Mouse (Mus musculus): Measurements from ENCODE around the gene Plk2. TPM values are rescaled to one million over a fixed set of nuclear protein-coding genes. Genes with fewer than 3 reads are reported as not detected.
A peak's percentile ranks its signal among the peaks of the same experiment; 100 is the strongest.

Gene Plk2
- polyA plus RNA-seq, 2 experiments = 2.9 to 5.3 TPM

DNA sequence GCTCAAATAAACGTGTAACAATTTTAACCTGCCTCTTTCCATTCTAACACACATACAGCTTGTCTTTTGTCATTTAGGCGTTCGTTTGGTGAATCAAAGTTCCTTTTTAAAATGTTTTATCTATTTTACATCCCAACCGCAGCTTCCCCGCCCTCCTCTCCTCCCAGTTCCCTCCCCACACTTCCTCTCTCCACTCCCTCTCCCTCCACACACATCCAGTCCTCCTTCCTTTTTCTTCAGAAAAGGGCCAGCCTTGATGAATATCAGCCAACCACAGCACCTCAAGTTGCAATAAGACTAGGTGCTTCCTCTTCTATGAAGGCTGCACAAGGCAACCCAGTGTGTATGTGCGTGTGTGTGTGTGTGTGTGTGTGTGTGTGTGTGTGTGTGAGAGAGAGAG lies 10.3 kb upstream of the Plk2 start:
- ATAC-seq (ENCODE audit: insufficient read depth) = no peak
- 17% methylated on average over 6 of the region's 6 CpGs for WGBS (ENCODE audit: insufficient replicate concordance)
- Histone ChIP-seq H3K36me3 (replicated peaks; ENCODE audit: control insufficient read depth, insufficient read depth, low read depth) (no peaks in the 10 kb centered on the region), H3K9me3 (ENCODE audit: control insufficient read depth, low read length) (no peaks in the 10 kb centered on the region), H3K27me3 (ENCODE audit: control insufficient read depth, insufficient read depth, low read length) (no peaks in the 10 kb centered on the region), H3K4me2 (ENCODE audit: low read depth) (no peak overlapping the region), H3K9ac (replicated peaks) (no peak overlapping the region), H3K27ac (no peak overlapping the region), H3K4me3 (ENCODE audit: insufficient read depth in 1 of 2, low read depth in 2 of 2, low read length in 2 of 2) (no peak overlapping the region), H3K4me1 (replicated peaks; ENCODE audit: control insufficient read depth in 2 of 2, insufficient read depth in 2 of 2, low read length in 1 of 2) (no peaks in the 10 kb centered on the region)
- no peak for DNase-seq (ENCODE audit: low read depth in 3 of 3, low spot score in 3 of 3)
- TF ChIP-seq EP300 (IDR thresholded peaks at IDR 0.05; ENCODE audit: low read depth) = no peak
- no peak for TF ChIP-seq CTCF (IDR thresholded peaks at IDR 0.05; ENCODE audit: low read depth)

DNA sequence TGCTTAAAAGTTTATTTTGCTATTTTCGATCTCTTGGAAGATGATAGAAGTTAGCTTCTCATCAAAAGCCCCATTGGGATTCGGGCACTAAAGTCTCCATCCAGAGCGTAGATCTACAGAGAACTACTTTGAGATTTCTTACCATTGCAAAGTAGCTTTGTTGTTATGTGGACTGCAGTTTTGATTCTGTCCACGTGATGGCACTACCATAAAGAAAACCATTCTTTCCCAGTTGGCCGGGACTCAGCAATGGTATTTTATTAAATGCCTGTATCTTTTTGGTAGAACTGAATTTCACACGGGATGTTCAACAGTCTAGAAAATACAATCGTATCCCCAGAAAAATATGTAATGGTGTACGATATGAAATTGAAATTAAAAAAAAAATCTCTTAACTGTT lies 2.6 kb upstream of the Plk2 start:
- Histone ChIP-seq H3K9me3 (ENCODE audit: control insufficient read depth, low read length) (no peaks in the 10 kb centered on the region), H3K36me3 (replicated peaks; ENCODE audit: control insufficient read depth, insufficient read depth, low read depth) (no peaks in the 10 kb centered on the region), H3K9ac (replicated peaks) (no peak overlapping the region), H3K4me3 (ENCODE audit: insufficient read depth in 1 of 2, low read depth in 2 of 2, low read length in 2 of 2) (no peak overlapping the region), H3K4me2 (ENCODE audit: low read depth) (no peak overlapping the region), H3K4me1 (replicated peaks; ENCODE audit: control insufficient read depth in 2 of 2, insufficient read depth in 2 of 2, low read length in 1 of 2) (peaks cover 2 to 3% of the 10 kb centered on the region in 2 experiments; a peak in 2 of 4 replicates), H3K27ac (no peak overlapping the region), H3K27me3 (ENCODE audit: control insufficient read depth, insufficient read depth, low read length) (peaks cover 32% of the 10 kb centered on the region)
- TF ChIP-seq EP300 (IDR thresholded peaks at IDR 0.05; ENCODE audit: low read depth) = no peak
- peak; percentile 53 for TF ChIP-seq CTCF (IDR thresholded peaks at IDR 0.05; ENCODE audit: low read depth)
- DNase-seq (ENCODE audit: low read depth in 3 of 3, low spot score in 3 of 3) (no peak), ATAC-seq (ENCODE audit: insufficient read depth) (no peak)
- 10% methylated on average over 8 of the region's 8 CpGs for WGBS (ENCODE audit: insufficient replicate concordance)

DNA sequence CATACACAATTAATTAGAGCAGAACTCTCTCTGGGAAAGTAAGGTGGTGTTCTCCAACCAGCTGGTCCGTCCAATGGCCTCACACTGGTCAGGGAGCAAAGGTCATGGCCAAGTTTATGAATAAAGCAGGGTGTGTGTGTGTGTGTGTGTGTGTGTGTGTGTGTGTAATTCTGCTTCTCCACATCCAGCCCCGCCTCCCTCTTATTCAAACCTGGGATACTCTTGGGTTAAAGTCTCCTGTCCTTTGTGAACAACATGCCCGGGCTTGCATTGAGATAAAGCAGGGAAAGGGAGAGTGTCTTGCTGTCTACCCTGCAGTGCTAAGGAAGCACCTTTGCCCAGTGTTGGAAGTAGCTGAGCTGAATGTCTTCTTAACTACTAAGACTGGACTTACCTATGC lies 2.2 kb upstream of the Plk2 start:
- no peak for TF ChIP-seq EP300 (IDR thresholded peaks at IDR 0.05; ENCODE audit: low read depth)
- no peak for TF ChIP-seq CTCF (IDR thresholded peaks at IDR 0.05; ENCODE audit: low read depth)
- no peak overlapping the region for H3K4me2 ChIP-seq (ENCODE audit: low read depth)
- H3K36me3 ChIP-seq (replicated peaks; ENCODE audit: control insufficient read depth, insufficient read depth, low read depth) = no peaks in the 10 kb centered on the region
- no peak for ATAC-seq (ENCODE audit: insufficient read depth)
- peaks cover 32% of the 10 kb centered on the region for H3K27me3 ChIP-seq (ENCODE audit: control insufficient read depth, insufficient read depth, low read length)
- no peak overlapping the region for H3K4me3 ChIP-seq (ENCODE audit: insufficient read depth in 1 of 2, low read depth in 2 of 2, low read length in 2 of 2)
- H3K4me1 ChIP-seq (replicated peaks; ENCODE audit: control insufficient read depth in 2 of 2, insufficient read depth in 2 of 2, low read length in 1 of 2) = peaks cover 2 to 3% of the 10 kb centered on the region in 2 experiments; a peak in 2 of 4 replicates
- H3K9ac ChIP-seq (replicated peaks) = no peak overlapping the region
- 24% methylated on average over 3 of the region's 3 CpGs for WGBS (ENCODE audit: insufficient replicate concordance)
- no peak for DNase-seq (ENCODE audit: low read depth in 3 of 3, low spot score in 3 of 3)
- H3K9me3 ChIP-seq (ENCODE audit: control insufficient read depth, low read length) = no peaks in the 10 kb centered on the region
- no peak overlapping the region for H3K27ac ChIP-seq

DNA sequence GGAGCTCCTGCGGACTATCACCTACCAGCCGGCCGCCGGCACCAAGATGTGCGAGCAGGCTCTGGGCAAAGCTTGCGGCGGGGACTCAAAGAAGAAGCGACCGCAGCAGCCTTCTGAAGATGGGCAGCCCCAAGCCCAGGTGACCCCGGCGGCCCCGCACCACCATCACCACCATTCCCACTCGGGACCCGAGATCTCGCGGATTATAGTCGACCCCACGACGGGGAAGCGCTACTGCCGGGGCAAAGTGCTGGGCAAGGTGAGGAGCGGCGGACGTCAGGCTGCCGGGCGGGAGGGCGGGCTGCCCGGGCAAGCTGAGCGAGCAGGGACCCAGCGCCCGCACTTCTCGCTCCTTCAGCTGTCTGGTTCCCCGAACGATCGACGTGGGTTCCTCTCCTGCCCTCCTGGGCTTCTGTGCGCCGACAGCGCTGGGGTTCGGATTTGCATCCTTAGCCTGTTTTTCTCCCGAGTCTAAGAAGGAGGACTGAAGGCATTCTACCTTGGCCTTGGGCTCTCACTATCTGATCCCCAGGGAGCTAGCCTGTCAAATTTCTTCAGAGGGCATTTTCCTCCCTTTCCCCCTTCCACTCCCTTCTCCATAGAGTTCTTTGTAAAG lies 441 bp downstream of the Plk2 start:
- H3K9me3 ChIP-seq (ENCODE audit: control insufficient read depth, low read length) = no peaks in the 10 kb centered on the region
- ATAC-seq (ENCODE audit: insufficient read depth) = peak; percentile 16; the same call in 1 of the 2 replicates
- no peak overlapping the region for H3K27ac ChIP-seq
- no peak overlapping the region for H3K9ac ChIP-seq (replicated peaks)
- H3K4me3 ChIP-seq (ENCODE audit: insufficient read depth in 1 of 2, low read depth in 2 of 2, low read length in 2 of 2) = peak overlapping the region; percentile 54 to 55
- peaks cover 2 to 3% of the 10 kb centered on the region in 2 experiments; a peak in 2 of 4 replicates for H3K4me1 ChIP-seq (replicated peaks; ENCODE audit: control insufficient read depth in 2 of 2, insufficient read depth in 2 of 2, low read length in 1 of 2)
- no peak for DNase-seq (ENCODE audit: low read depth in 3 of 3, low spot score in 3 of 3)
- H3K27me3 ChIP-seq (ENCODE audit: control insufficient read depth, insufficient read depth, low read length) = peaks cover 32% of the 10 kb centered on the region
- H3K36me3 ChIP-seq (replicated peaks; ENCODE audit: control insufficient read depth, insufficient read depth, low read depth) = no peaks in the 10 kb centered on the region
- TF ChIP-seq CTCF (IDR thresholded peaks at IDR 0.05; ENCODE audit: low read depth) = no peak
- no peak for TF ChIP-seq EP300 (IDR thresholded peaks at IDR 0.05; ENCODE audit: low read depth)
- H3K4me2 ChIP-seq (ENCODE audit: low read depth) = peak overlapping the region; percentile 70
- under 1% methylated on average over 41 of the region's 41 CpGs for WGBS (ENCODE audit: insufficient replicate concordance)

DNA sequence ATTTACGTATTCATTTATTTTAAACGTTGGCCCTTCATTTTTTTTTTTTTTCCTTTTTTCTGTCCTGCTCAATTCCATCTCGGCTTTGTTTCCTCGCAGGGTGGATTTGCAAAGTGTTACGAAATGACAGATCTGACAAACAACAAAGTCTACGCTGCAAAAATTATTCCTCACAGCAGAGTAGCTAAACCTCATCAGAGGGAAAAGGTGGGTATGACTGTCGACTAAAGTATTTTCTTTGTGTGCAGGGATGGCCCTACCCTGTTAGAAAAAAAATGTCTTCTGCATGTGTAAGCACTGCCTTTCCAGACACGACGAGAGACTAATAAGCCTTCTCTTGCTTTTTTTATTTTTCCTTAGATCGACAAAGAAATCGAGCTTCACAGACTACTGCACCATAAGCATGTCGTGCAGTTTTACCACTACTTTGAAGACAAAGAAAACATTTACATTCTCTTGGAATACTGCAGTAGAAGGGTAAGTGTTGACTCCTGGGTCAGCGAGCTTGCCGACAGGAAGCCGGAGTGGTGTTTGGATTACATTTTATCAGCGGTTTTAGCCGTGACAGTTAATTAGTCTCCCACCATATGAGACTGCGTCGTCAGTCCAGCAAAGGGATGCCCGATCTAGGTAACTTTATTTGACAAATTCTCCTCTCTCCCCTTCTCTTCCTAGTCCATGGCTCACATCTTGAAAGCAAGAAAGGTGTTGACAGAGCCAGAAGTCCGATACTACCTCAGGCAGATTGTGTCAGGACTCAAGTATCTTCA lies 1.3 kb downstream of the Plk2 start:
- 9% methylated on average over 21 of the region's 21 CpGs for WGBS (ENCODE audit: insufficient replicate concordance)
- no peaks in the 10 kb centered on the region for H3K36me3 ChIP-seq (replicated peaks; ENCODE audit: control insufficient read depth, insufficient read depth, low read depth)
- no peak overlapping the region for H3K9ac ChIP-seq (replicated peaks)
- no peaks in the 10 kb centered on the region for H3K9me3 ChIP-seq (ENCODE audit: control insufficient read depth, low read length)
- H3K4me2 ChIP-seq (ENCODE audit: low read depth) = peak overlapping the region; percentile 70
- no peak overlapping the region for H3K27ac ChIP-seq
- no peak for ATAC-seq (ENCODE audit: insufficient read depth)
- peaks cover 2 to 3% of the 10 kb centered on the region in 2 experiments; a peak in 2 of 4 replicates for H3K4me1 ChIP-seq (replicated peaks; ENCODE audit: control insufficient read depth in 2 of 2, insufficient read depth in 2 of 2, low read length in 1 of 2)
- H3K27me3 ChIP-seq (ENCODE audit: control insufficient read depth, insufficient read depth, low read length) = peaks cover 32% of the 10 kb centered on the region
- DNase-seq (ENCODE audit: low read depth in 3 of 3, low spot score in 3 of 3) = no peak
- H3K4me3 ChIP-seq (ENCODE audit: insufficient read depth in 1 of 2, low read depth in 2 of 2, low read length in 2 of 2) = peak overlapping the region; percentile 54 to 55
- TF ChIP-seq CTCF (IDR thresholded peaks at IDR 0.05; ENCODE audit: low read depth) = no peak
